Mouse (Mus musculus) hindbrain, embryonic 10.5 days (tissue): ENCODE measurements around the gene Rassf3. TPM values are rescaled to one million over a fixed set of nuclear protein-coding genes. Genes with fewer than 3 reads are reported as not detected.

Experiments used
- DNase-seq: peaks from one replicate; pipeline ENCODE4 v3.0.0-alpha.2; 2017; ENCODE audit warnings: low spot score
- H3K27ac ChIP-seq: fragments of 300-500 bp; sonication (generic); 2 replicates; pipeline ENCODE4 v1.5.1; 2016; ENCODE audit warnings: mild to moderate bottlenecking, moderate library complexity
- H3K27me3 ChIP-seq: fragments of 300-500 bp; sonication (generic); 2 replicates; pipeline ENCODE4 v1.6.1; 2016; ENCODE audit warnings: mild to moderate bottlenecking; ENCODE audit not compliant: poor library complexity, insufficient read depth, severe bottlenecking
- H3K36me3 ChIP-seq: fragments of 300-500 bp; sonication (generic); 2 replicates; pipeline ENCODE4 v1.6.1; 2016; ENCODE audit warnings: mild to moderate bottlenecking, moderate library complexity
- H3K4me1 ChIP-seq: fragments of 300-500 bp; sonication (generic); replicated peaks from 2 replicates; pipeline ENCODE4 v1.6.1; 2016; ENCODE audit warnings: mild to moderate bottlenecking
- H3K4me3 ChIP-seq: fragments of 300-500 bp; sonication (generic); 2 replicates; pipeline ENCODE4 v1.5.1; 2016; ENCODE audit warnings: mild to moderate bottlenecking, moderate library complexity
- H3K9me3 ChIP-seq: fragments of 300-500 bp; sonication (generic); 2 replicates; pipeline ENCODE4 v1.6.1; 2016; ENCODE audit warnings: mild to moderate bottlenecking, moderate library complexity
- WGBS: fragments of 180-500 bp; shearing (Covaris S2); methylation state at CpG from one replicate; pipeline ENCODE4 v1.1.7; 2016; 5-methylcytosine and 5-hydroxymethylcytosine counted together
- polyA plus RNA-seq: library from polyadenylated mRNA; unstranded; fragments of >200 nt; fragmentation: Nextera tagmentation; extraction: Ambion mirVana; gene quantifications from 2 replicates; pipeline ENCODE4 v1.2.1, GENCODE M21; 2016

Gene Rassf3
- polyA plus RNA-seq, 1 experiment from 2014 or later, result 8.0 TPM

DNA sequence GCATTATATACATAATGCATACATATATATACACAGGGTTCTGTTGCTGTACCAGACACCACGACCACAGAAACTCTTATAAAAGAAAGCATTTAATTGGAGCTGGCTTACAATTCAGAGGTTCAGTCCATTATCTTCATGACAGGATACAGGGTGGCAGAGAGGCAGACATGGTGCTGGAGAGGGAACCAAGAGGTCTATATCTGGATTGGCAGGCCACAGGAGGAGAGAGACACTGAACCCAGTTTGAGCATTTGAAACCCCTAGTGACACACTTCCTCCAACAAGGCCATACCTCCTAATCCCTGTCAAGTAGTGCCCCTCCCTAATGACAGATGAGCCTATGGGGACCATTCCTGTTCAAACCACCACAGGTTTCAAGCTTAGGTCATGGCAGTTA lies 7.2 kb upstream of the Rassf3 start:
- Histone ChIP-seq H3K9me3 (no peaks in the 10 kb centered on the region), H3K27me3 (no peaks in the 10 kb centered on the region), H3K27ac (no peak overlapping the region), H3K4me1 (no peaks in the 10 kb centered on the region), H3K36me3 (no peaks in the 10 kb centered on the region), H3K4me3 (no peak overlapping the region)
- no peak for DNase-seq
- WGBS, result 75% methylated on average over 1 of the region's 1 CpGs

DNA sequence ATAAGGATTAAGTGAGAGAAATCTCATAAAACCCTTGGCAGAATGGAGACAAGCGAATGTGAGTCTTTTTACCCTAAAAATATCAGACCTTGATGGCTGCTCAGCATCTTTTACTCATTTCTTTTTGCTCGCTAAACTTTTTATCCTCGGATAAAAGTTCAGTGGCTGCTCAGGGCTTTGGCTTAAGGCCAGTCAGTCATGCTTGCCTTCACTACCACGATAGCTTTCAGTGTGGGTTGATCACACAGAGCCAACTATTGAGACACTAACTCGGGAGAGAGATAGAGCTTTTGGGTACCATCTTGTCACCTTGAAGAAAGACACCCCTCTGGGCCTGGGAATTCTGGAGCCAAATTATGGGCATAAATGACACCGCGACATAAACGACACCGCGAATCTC lies 5.0 kb upstream of the Rassf3 start:
- WGBS, result 95% methylated on average over 10 of the region's 10 CpGs
- Histone ChIP-seq H3K4me1 (peaks cover 17% of the 10 kb centered on the region), H3K4me3 (no peak overlapping the region), H3K27me3 (no peaks in the 10 kb centered on the region), H3K36me3 (no peaks in the 10 kb centered on the region), H3K27ac (no peak overlapping the region), H3K9me3 (no peaks in the 10 kb centered on the region)
- no peak for DNase-seq

DNA sequence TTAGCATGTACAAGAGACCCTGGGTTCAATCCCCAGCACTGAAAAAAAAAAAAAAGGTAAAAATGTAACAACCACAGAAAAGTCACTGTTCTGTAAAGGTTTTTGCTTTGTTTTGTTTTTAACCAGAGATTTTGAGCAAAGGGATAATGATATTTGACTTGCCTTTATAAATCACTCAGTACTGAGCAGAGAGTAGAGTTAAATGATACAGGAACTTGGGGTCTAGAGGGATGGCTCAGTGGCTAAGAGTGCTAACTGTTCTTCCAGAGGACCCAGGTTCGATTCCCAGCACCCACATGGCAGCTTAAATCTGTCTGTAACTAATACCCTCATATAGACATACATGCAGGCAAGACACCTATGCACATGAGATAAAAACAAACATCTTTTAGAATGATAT lies 3.8 kb upstream of the Rassf3 start:
- Histone ChIP-seq H3K36me3 (no peaks in the 10 kb centered on the region), H3K9me3 (no peaks in the 10 kb centered on the region), H3K27ac (no peak overlapping the region), H3K4me1 (peaks cover 28% of the 10 kb centered on the region), H3K4me3 (no peak overlapping the region), H3K27me3 (no peaks in the 10 kb centered on the region)
- DNase-seq, result no peak
- 87% methylated on average over 1 of the region's 1 CpGs for WGBS

DNA sequence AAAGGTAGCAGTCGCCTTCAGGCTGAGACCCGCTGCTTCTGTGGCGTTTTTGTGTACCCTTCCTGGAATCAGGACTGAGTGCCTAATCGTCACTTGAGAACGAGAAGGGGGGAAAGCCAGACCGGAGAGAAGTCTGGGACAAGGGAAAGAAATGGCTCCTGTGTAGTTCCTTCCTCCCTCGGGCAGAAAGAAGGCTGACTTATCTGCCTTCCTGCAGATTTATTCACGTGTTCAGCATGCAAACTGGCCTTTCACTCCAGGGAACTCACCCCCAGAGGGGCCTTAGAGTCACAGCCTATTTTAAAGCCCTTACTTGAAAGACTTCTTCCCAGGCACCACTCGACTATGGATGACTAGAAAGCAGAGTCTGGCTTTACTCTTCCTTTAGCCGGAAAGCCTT lies 1.3 kb upstream of the Rassf3 start:
- Histone ChIP-seq H3K27ac (peak overlapping the region; percentile 78), H3K4me1 (peaks cover 51% of the 10 kb centered on the region), H3K9me3 (no peaks in the 10 kb centered on the region), H3K4me3 (peak overlapping the region; percentile 64; the same call in 1 of the 2 replicates), H3K27me3 (peaks cover 16% of the 10 kb centered on the region), H3K36me3 (no peaks in the 10 kb centered on the region)
- DNase-seq, result no peak
- 12% methylated on average over 10 of the region's 10 CpGs for WGBS

DNA sequence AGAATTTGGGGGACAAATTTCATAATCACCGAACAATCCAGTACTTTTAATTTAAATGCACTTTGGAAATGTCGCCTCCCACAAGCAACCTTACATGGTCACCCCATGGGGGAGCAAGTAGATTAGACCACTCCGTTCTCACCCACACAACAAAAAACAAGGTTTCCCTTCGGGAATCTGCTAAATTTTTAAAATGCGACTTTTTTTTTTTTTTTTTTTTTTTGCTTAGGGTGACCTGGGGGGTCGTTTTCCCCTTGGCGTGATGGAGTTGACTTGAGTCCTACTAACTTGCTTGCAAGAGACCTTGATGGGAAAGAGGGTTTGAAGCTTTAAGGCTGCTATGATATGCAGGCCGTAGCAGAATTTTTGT lies 806 bp upstream of the Rassf3 start:
- Histone ChIP-seq H3K4me3 (peak overlapping the region; percentile 64), H3K9me3 (no peaks in the 10 kb centered on the region), H3K36me3 (no peaks in the 10 kb centered on the region), H3K27me3 (peaks cover 16% of the 10 kb centered on the region), H3K27ac (peak overlapping the region; percentile 89), H3K4me1 (peaks cover 54% of the 10 kb centered on the region)
- no peak for DNase-seq
- WGBS, result 13% methylated on average over 8 of the region's 8 CpGs

DNA sequence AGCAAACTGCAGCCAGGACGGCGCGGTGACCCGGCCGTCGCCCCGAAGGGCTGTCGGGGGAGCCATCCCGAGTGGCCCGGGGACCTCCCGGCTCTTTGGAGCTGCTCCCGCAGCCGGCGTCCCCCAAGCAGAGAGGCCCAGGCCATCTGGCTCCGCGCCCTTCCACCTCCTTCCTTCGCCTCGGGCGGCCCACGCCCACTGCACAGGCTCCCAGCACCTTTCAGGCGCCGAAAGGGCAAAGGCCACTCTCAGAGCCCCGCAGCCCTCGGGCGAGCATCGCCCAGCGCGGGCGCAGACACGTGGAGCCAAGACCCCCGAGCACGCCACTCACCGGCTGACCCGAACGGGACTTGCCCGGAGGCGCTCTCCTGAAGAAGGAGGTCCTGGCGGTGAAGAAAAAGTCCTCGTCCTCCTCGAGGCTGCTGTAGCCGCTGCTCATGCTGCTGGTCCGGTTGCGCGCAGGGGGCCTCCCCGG lies 438 bp downstream of the Rassf3 start:
- DNase-seq, result peak; percentile 79
- Histone ChIP-seq H3K4me3 (peak overlapping the region; percentile 64), H3K9me3 (no peaks in the 10 kb centered on the region), H3K4me1 (peaks cover 60% of the 10 kb centered on the region), H3K27me3 (peaks cover 16% of the 10 kb centered on the region), H3K36me3 (no peaks in the 10 kb centered on the region), H3K27ac (peak overlapping the region; percentile 89)
- WGBS, result under 1% methylated on average over 45 of the region's 45 CpGs

DNA sequence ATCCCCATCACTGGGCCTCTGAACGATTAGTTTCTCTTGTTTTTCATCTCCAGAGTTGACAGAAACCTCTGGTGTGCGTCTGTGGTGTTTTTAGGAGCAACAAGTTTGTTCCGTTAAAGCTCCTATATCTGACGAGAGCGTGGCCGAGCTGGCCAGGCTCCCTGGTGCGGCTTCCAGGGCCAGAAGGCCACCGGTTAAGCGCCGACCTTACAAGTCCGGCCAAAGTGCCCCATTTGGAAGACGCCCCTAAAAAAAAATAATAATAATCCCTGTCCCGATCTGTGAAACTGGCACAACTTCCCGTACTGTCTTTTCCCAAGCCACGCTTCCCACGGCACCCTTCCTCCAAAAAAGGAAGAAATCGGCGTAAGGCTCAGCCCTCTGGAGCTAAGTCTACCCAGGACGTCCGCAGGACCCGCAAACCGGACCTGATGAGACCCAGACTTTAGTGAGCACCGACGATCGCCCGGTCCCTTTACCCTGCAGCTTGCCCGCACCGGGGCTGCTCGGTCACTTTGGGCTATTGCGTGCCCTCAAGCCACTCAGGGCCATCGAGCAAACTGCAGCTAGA lies 961 bp downstream of the Rassf3 start:
- no peak for DNase-seq
- Histone ChIP-seq H3K27ac (peak overlapping the region; percentile 89), H3K4me3 (peak overlapping the region; percentile 64), H3K36me3 (no peaks in the 10 kb centered on the region), H3K9me3 (no peaks in the 10 kb centered on the region), H3K4me1 (peaks cover 60% of the 10 kb centered on the region), H3K27me3 (peaks cover 16% of the 10 kb centered on the region)
- under 1% methylated on average over 31 of the region's 31 CpGs for WGBS

DNA sequence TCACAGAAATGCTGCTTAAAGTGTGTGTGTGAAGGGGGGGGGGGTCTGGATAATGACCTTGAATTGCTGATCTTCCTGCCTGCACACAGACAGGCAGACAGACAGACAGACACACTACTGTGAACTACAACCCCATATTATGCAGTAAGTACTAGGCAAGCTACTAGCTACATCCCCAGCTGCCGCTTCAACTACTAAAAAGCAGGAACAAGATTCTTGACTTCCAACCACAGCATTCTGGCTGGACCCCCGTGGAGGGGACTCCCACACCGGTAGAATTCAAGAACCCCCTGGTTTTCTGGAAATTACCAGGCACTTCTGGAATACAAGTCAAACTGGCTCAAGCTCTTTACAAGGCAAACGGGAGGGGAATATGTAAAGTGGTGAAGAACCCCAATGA lies 1.9 kb downstream of the Rassf3 start:
- H3K9me3 ChIP-seq, result no peaks in the 10 kb centered on the region
- peaks cover 60% of the 10 kb centered on the region for H3K4me1 ChIP-seq
- 29% methylated on average over 4 of the region's 4 CpGs for WGBS
- H3K27ac ChIP-seq, result no peak overlapping the region; the same call in 1 of the 2 replicates
- H3K4me3 ChIP-seq, result peak overlapping the region; percentile 64
- H3K36me3 ChIP-seq, result no peaks in the 10 kb centered on the region
- no peak for DNase-seq
- H3K27me3 ChIP-seq, result peaks cover 16% of the 10 kb centered on the region

DNA sequence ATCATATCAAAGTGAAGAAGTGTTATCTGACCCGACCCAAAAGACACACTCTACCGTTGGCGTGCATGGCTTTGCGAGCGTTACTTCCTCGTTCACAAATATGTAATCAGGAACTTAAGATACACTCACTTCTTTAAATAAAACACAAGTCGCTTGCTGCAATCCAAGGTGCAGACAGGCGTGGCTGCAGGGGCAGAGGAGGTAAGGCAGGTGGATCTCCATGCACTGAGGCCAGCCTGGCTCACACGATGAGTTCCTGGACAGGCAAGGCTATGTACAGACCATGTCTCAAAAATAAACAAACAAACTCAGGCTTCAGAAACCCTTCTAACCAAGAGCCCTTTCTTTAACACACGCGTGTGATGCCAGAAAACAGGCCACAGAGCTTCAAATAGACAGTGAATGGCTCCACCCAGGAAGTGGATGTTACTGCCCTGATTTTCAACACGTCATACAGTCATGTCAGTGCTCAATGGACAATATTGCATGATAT lies 2.4 kb downstream of the Rassf3 start:
- peaks cover 16% of the 10 kb centered on the region for H3K27me3 ChIP-seq
- H3K4me3 ChIP-seq, result peak overlapping the region; percentile 64
- DNase-seq, result no peak
- H3K4me1 ChIP-seq, result peaks cover 64% of the 10 kb centered on the region
- no peaks in the 10 kb centered on the region for H3K36me3 ChIP-seq
- H3K9me3 ChIP-seq, result no peaks in the 10 kb centered on the region
- H3K27ac ChIP-seq, result no peak overlapping the region
- WGBS, result 61% methylated on average over 12 of the region's 12 CpGs

DNA sequence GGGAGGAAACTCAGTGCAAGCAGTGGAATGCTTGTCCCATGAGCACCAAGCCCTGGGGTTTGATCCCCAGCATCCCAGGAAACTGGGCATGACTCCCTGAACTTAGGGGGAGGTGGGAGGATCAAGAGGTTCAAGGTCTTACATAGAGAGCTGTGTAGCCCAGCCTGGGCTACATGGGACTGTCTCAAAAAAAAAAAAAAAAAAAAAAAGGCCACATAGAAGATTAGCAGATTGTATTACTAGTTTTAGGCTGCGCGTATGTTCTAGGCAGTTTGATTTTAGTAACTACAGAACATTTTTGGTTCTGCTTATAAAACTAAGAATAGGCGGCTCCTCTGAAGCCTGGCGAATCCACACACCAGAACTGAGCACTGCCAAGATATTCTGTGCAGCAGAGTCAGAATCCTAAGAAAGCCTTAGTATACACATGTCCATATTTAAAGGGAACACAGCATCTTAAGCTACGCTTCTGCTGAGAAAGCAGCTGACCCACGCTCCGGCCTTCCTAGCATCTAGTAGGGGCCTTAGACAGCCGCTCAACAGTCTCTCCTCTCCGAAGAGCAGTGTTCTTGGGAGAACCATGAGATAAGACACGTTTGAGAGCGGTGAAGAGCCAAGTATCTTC lies 3.4 kb downstream of the Rassf3 start:
- Histone ChIP-seq H3K4me1 (peaks cover 67% of the 10 kb centered on the region), H3K27ac (no peak overlapping the region), H3K9me3 (no peaks in the 10 kb centered on the region), H3K4me3 (no peak overlapping the region), H3K27me3 (peaks cover 16% of the 10 kb centered on the region), H3K36me3 (no peaks in the 10 kb centered on the region)
- 88% methylated on average over 11 of the region's 11 CpGs for WGBS
- no peak for DNase-seq

DNA sequence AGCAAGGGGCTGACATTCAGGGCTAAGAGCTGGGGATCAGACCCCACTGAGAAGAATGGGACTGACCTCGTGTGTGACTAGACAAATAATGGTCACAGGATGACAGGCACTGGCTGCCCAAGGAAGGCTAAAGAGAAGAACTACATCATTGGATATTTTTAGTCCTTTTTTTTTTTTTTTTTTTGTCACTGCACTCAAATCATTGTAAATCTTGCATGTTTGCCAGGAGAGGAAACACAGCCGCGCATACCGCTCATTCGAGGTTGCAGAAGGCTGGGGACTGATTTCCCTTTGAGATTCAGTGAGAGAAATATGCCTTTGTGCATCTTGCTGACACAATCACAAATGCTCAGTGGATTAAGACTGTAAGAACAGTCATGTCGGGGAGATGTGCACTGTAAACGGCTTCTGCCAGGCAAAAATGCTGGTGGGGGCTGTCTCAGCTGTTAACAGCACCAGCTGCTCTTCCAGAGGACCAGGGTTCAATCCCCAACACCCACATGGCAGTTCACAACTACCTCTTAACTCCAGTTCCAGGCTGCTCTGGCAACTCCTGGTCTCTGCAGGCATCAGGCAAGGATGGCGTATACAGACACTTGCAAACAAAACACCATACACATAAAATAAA lies 4.5 kb downstream of the Rassf3 start:
- Histone ChIP-seq H3K4me3 (no peak overlapping the region), H3K27me3 (peaks cover 16% of the 10 kb centered on the region), H3K9me3 (no peaks in the 10 kb centered on the region), H3K27ac (0 out of 2 replicates have a peak overlapping the region, but pooled peaks have one; percentile 23), H3K36me3 (no peaks in the 10 kb centered on the region), H3K4me1 (peaks cover 65% of the 10 kb centered on the region)
- DNase-seq, result no peak
- 68% methylated on average over 8 of the region's 8 CpGs for WGBS

DNA sequence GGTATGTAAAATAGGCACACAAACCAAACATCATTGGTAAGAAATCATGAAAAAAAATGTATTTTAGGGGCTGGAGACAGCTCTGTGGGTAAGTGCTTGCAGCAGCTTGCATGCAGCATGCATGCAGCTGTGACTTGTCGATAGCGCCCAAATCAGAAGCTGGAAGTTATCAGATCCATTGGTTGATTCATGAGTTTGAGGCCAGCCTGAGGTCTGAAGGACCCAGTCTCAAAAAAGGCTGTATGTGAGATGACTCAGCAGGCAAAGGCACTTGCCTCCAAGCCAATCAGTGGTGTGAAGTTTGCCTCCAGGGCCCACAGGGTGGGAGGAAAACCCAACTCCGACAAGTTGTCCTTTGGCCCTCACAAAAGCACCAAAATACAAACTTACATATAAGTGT lies 6.5 kb downstream of the Rassf3 start:
- Histone ChIP-seq H3K36me3 (no peaks in the 10 kb centered on the region), H3K27ac (no peak overlapping the region), H3K4me1 (peaks cover 48% of the 10 kb centered on the region), H3K9me3 (no peaks in the 10 kb centered on the region), H3K27me3 (peaks cover 14% of the 10 kb centered on the region), H3K4me3 (no peak overlapping the region)
- no peak for DNase-seq
- 80% methylated on average over 3 of the region's 3 CpGs for WGBS

DNA sequence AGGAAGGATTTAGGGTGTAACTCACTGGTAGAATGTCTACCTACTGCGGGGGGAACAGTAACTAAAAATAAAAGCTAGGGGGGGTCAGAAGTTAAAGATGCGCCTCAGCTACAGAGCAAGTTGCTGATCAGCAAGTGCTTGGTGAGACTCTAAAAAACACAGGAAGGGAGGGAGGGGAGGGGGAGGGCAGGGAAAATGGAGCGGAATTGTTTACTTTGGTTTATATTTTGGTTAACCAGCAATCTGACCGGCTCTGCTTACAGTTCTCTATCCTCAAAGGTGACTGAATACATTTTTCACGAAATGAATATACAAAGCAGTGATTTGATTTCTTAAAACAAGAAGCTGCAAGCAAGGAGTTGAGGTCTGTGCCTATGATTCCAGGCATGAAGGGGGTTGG lies 7.2 kb downstream of the Rassf3 start:
- H3K9me3 ChIP-seq, result no peaks in the 10 kb centered on the region
- peaks cover 7% of the 10 kb centered on the region for H3K27me3 ChIP-seq
- H3K27ac ChIP-seq, result no peak overlapping the region
- no peak for DNase-seq
- H3K36me3 ChIP-seq, result no peaks in the 10 kb centered on the region
- H3K4me3 ChIP-seq, result no peak overlapping the region
- WGBS, result 58% methylated on average over 5 of the region's 5 CpGs
- H3K4me1 ChIP-seq, result peaks cover 41% of the 10 kb centered on the region
